ENCODE assay signal across 8 mouse cellular contexts in genomic region chr5:125475030-125475429, GRCm38 (mm10). TPM values are rescaled to one million over a fixed set of nuclear protein-coding genes. Genes with fewer than 3 reads are reported as not detected.
DNase-seq lines count a peak whose midpoint lies in the region; ATAC-seq and TF ChIP-seq lines count a peak whose summit lies in the region.

No protein-coding gene starts in this region.

- no peak for TF ChIP-seq POLR2A in testis, adult 2 months (IDR thresholded peaks at IDR 0.05; ENCODE audit: control insufficient read depth, low read depth, low read length)

- peak overlapping the region; percentile 95 for H3K4me2 ChIP-seq in liver, embryonic 15.5 days

- TF ChIP-seq CTCF in testis, adult 2 months (IDR thresholded peaks at IDR 0.05; ENCODE audit: control insufficient read depth, insufficient read depth, insufficient replicate concordance, low read depth, low read length) = no peak

- no peaks in the 10 kb centered on the region for H3K36me3 ChIP-seq in testis, adult 2 months (ENCODE audit: control insufficient read depth, insufficient read depth, low read length)
- no peaks in the 10 kb centered on the region for H3K36me3 ChIP-seq in liver, embryonic 15.5 days (replicated peaks)

- H3K27me3 ChIP-seq in testis, adult 2 months (ENCODE audit: control insufficient read depth, insufficient read depth, low read length) = no peaks in the 10 kb centered on the region
- no peaks in the 10 kb centered on the region for H3K27me3 ChIP-seq in liver, embryonic 15.5 days

- peak overlapping the region; percentile 95; the same call in 1 of the 2 replicates for H3K4me3 ChIP-seq in testis, adult 2 months (ENCODE audit: control insufficient read depth, low read depth, low read length)
- peak overlapping the region; percentile 71 for H3K4me3 ChIP-seq in liver, embryonic 15.5 days (replicated peaks)

- DNase-seq in cerebellum, adult 11-12 months = peak; percentile 38
- DNase-seq in cerebellum, adult 9-10 months = no peak
- no peak for DNase-seq in testis, postnatal 14 days (ENCODE audit: low spot score)
- DNase-seq in layer of hippocampus, adult 8-10 months (ENCODE audit: low spot score in 2 of 2) = no peak
- no peak for DNase-seq in adrenal gland, adult 18-20 months (ENCODE audit: low spot score in 2 of 2)
- no peak for DNase-seq in right cerebral cortex, postnatal 25 days

- ATAC-seq in liver, embryonic 15.5 days (ENCODE audit: insufficient read depth) = peak; percentile 21

- H3K9me3 ChIP-seq in liver, embryonic 15.5 days (replicated peaks) = no peaks in the 10 kb centered on the region

- WGBS in liver, embryonic 15.5 days (ENCODE audit: insufficient replicate concordance) = 51% methylated on average over 12 of the region's 12 CpGs

- H3K4me1 ChIP-seq in testis, adult 2 months (ENCODE audit: control insufficient read depth, insufficient read depth, low read length) = peaks cover 13% of the 10 kb centered on the region
- peaks cover 60% of the 10 kb centered on the region for H3K4me1 ChIP-seq in liver, embryonic 15.5 days (replicated peaks)

- no peak overlapping the region for H3K27ac ChIP-seq in testis, adult 2 months (ENCODE audit: control insufficient read depth, insufficient read depth, low read depth, low read length)
- H3K27ac ChIP-seq in liver, embryonic 15.5 days (replicated peaks) = peak overlapping the region; percentile 88

- peak overlapping the region; percentile 32 for H3K9ac ChIP-seq in liver, embryonic 15.5 days

RNA-seq across cellular contexts. Expression of gene Aacs, which starts 0.6 kb away (rescaled TPM):
- polyA plus RNA-seq in testis, adult 2 months (2012; rRNA removed) = 90.7 and 98.5 TPM in 2 replicates
- polyA plus RNA-seq in liver, embryonic 15.5 days (2015; fragmentation: Nextera tagmentation; extraction: Ambion mirVana) = 18.7 and 20.1 TPM in 2 replicates
- total RNA-seq in layer of hippocampus, adult 8-10 months (2022) = 10 to 100 TPM; 49.4 to 59.0 (median 51.7) TPM
- 100 to 1,000 TPM in 1 of 2 experiments, 10 to 100 TPM in 1; 90.2 to 165 TPM for total RNA-seq in adrenal gland, adult 18-20 months (2021)

RNA-seq across cellular contexts. Expression of gene Bri3bp, which starts 33.7 kb away (rescaled TPM):
- 41.4 and 42.7 TPM in 2 replicates for polyA plus RNA-seq in testis, adult 2 months (2012; rRNA removed)
- polyA plus RNA-seq in liver, embryonic 15.5 days (2015; fragmentation: Nextera tagmentation; extraction: Ambion mirVana) = 23.5 and 25.8 TPM in 2 replicates
- total RNA-seq in layer of hippocampus, adult 8-10 months (2022) = 100 to 1,000 TPM in 2 of 4 experiments, 10 to 100 TPM in 2; 89.5 to 105 (median 95.6) TPM
- 10 to 100 TPM; 18.7 to 32.1 TPM for total RNA-seq in adrenal gland, adult 18-20 months (2021)

RNA-seq across cellular contexts. Expression of gene Dhx37, which starts 41.1 kb away (rescaled TPM):
- polyA plus RNA-seq in testis, adult 2 months (2012; rRNA removed) = 17.0 and 19.5 TPM in 2 replicates
- 4.8 and 4.9 TPM in 2 replicates for polyA plus RNA-seq in liver, embryonic 15.5 days (2015; fragmentation: Nextera tagmentation; extraction: Ambion mirVana)
- 10 to 100 TPM; 13.2 to 13.5 (median 13.4) TPM for total RNA-seq in layer of hippocampus, adult 8-10 months (2022)
- total RNA-seq in adrenal gland, adult 18-20 months (2021) = 10 to 100 TPM; 16.7 to 19.3 TPM

RNA-seq across cellular contexts. Expression of gene Tmem132b, which starts 56.5 kb away (rescaled TPM):
- polyA plus RNA-seq in testis, adult 2 months (2012; rRNA removed) = 0.09 and 0.13 TPM in 2 replicates
- polyA plus RNA-seq in liver, embryonic 15.5 days (2015; fragmentation: Nextera tagmentation; extraction: Ambion mirVana) = not detected in 2 replicates
- 100 to 1,000 TPM; 116 to 122 (median 119) TPM for total RNA-seq in layer of hippocampus, adult 8-10 months (2022)
- total RNA-seq in adrenal gland, adult 18-20 months (2021) = 1 to 10 TPM; 2.0 to 2.1 TPM
